Mouse (Mus musculus) embryonic facial prominence, embryonic 10.5 days (tissue): Measurements from ENCODE around the gene Rps6kb2. TPM values are rescaled to one million over a fixed set of nuclear protein-coding genes. Genes with fewer than 3 reads are reported as not detected.

Experiments used
- DNase-seq: peaks from one replicate; pipeline ENCODE4 v3.0.0-alpha.2; 2017; ENCODE audit warnings: low spot score
- H3K27ac ChIP-seq: fragments of 300-500 bp; sonication (generic); replicated peaks from 2 replicates; pipeline ENCODE4 v1.5.1; 2016; ENCODE audit warnings: mild to moderate bottlenecking
- H3K27me3 ChIP-seq: fragments of 300-500 bp; sonication (generic); replicated peaks from 2 replicates; pipeline ENCODE4 v1.6.1; 2016; ENCODE audit warnings: low read depth, mild to moderate bottlenecking; ENCODE audit not compliant: poor library complexity, severe bottlenecking
- H3K36me3 ChIP-seq: fragments of 300-500 bp; sonication (generic); replicated peaks from 2 replicates; pipeline ENCODE4 v1.6.1; 2016; ENCODE audit warnings: mild to moderate bottlenecking, moderate library complexity
- H3K4me1 ChIP-seq: fragments of 300-500 bp; sonication (generic); 2 replicates; pipeline ENCODE4 v1.6.1; 2016
- H3K4me3 ChIP-seq: fragments of 300-500 bp; sonication (generic); 2 replicates; pipeline ENCODE4 v1.5.1; 2016; ENCODE audit warnings: mild to moderate bottlenecking, moderate library complexity
- H3K9me3 ChIP-seq: fragments of 300-500 bp; sonication (generic); 2 replicates; pipeline ENCODE4 v1.6.1; 2016; ENCODE audit warnings: mild to moderate bottlenecking
- WGBS: fragments of 180-500 bp; shearing (Covaris S2); methylation state at CpG from one replicate; pipeline ENCODE4 v1.1.7; 2016; 5-methylcytosine and 5-hydroxymethylcytosine counted together
- polyA plus RNA-seq: library from polyadenylated mRNA; unstranded; fragments of >200 nt; fragmentation: Nextera tagmentation; extraction: Ambion mirVana; gene quantifications from 2 replicates; pipeline ENCODE4 v1.2.1, GENCODE M21; 2016

The Rps6kb2 gene
- polyA plus RNA-seq, 1 experiment from 2014 or later = 66.1 TPM

- H3K27ac ChIP-seq = no peak overlapping the region
- H3K27me3 ChIP-seq = no peaks in the 10 kb centered on the region
- no peak for DNase-seq
- no peak overlapping the region; the same call in 1 of the 2 replicates for H3K4me3 ChIP-seq
- peaks cover 62% of the 10 kb centered on the region for H3K4me1 ChIP-seq
- H3K9me3 ChIP-seq = no peaks in the 10 kb centered on the region
- WGBS = 82% methylated on average over 12 of the region's 12 CpGs
- peaks cover 71% of the 10 kb centered on the region for H3K36me3 ChIP-seq
Observed at GRCm38 (mm10) chr19:4194776-4195650, 31.9 kb upstream of the Rps6kb2 start.

DNA sequence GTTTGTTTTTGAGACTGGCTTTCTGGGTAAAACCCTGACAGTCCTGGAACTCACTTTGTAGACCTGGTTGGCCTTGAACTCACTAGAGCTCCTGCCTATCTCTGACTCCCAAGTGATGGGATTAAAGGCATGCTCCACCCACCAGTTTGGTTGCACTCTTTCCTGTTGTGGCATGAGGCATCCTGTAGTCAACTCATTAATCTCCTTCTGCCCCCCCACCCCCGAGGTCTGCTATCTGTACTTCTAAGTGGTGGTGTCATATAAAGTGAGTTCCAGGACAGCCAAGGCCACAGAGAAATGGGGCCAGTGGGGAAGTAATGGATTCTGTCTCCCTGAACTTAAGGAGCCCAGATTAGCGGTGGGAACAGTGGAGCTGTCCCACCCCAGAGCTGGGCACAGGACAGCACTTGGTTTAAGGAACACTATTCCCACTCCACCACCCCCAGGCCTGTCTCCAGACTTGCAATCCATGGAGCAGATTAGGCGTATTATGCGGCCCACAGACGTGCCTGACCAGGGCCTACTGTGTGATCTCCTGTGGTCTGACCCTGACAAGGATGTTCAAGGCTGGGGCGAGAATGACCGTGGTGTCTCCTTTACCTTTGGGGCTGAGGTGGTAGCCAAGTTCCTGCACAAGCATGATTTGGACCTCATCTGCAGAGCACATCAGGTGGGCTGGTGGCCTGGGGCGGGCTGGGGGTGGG, 31.0 kb upstream of the Rps6kb2 start:
- no peak for DNase-seq
- Histone ChIP-seq H3K4me3 (peak overlapping the region; percentile 97), H3K9me3 (no peaks in the 10 kb centered on the region), H3K27ac (no peak overlapping the region), H3K4me1 (peaks cover 55% of the 10 kb centered on the region), H3K27me3 (no peaks in the 10 kb centered on the region), H3K36me3 (peaks cover 63% of the 10 kb centered on the region)
- 93% methylated on average over 8 of the region's 8 CpGs for WGBS

DNA sequence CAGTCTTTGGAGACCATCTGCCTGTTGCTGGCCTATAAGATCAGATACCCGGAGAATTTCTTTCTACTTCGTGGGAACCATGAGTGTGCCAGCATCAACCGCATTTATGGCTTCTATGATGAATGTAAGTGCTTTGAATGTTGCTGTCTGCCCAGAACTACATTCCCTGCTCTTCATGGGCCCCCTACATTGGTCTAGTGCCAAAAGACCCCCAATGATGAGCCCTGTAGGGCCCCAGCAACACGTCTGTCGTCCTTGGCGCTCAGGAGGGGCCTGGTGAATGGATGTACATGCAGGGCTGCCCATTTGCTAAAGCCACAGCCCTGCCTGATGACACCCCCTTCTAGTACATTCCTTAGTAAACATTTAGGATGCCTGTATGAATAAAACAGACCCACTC, 30.0 kb upstream of the Rps6kb2 start:
- Histone ChIP-seq H3K27me3 (no peaks in the 10 kb centered on the region; the same call in 1 of the 2 replicates), H3K27ac (peak overlapping the region; percentile 97), H3K36me3 (peaks cover 53% of the 10 kb centered on the region), H3K4me1 (peaks cover 53% of the 10 kb centered on the region), H3K4me3 (peak overlapping the region; percentile 97), H3K9me3 (no peaks in the 10 kb centered on the region)
- 74% methylated on average over 6 of the region's 6 CpGs for WGBS
- no peak for DNase-seq

DNA sequence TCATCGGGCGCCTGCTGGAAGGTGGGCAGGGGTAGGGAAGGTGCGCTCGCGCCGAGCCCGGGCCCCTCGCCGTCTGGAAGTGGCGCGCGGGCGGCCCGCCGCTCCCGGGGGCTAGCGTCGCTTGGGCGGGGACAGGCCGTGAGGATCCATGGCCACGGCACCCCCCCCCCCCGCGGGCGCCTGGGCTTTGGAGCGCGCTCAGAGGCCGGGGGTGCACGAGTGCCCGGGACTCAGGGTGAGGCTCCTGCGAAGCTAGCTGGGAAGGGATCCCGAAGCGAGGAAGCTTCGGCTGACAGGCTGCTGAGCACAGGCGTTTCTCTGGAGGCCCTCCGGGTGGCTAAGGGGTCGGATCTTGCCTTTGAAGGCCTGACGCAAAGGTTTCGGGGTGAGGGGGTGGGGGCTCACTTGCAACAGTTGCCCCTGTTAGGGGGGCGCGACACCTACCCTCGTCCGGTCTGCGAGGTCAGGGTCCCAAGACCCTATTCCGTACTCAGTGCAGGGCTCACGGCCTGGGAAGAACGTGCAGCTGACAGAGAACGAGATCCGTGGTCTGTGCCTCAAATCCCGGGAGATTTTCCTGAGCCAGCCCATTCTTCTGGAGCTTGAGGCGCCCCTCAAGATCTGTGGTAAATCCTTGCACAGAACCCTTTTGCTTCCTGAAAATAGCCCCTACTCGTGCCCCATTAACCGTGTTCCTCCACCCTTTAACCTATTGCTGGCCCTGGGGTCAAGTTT, 29.3 kb upstream of the Rps6kb2 start:
- Histone ChIP-seq H3K36me3 (peaks cover 46% of the 10 kb centered on the region), H3K27me3 (no peaks in the 10 kb centered on the region; the same call in 1 of the 2 replicates), H3K4me3 (peak overlapping the region; percentile 97), H3K9me3 (no peaks in the 10 kb centered on the region), H3K4me1 (peaks cover 52% of the 10 kb centered on the region), H3K27ac (peak overlapping the region; percentile 97)
- under 1% methylated on average over 52 of the region's 52 CpGs for WGBS
- DNase-seq = no peak

- Histone ChIP-seq H3K27ac (peak within 1 kb of the TSS; percentile 97), H3K4me1 (peaks cover 45% of the 10 kb centered on the region)
Observed at GRCm38 (mm10) chr19:4191528-4192250, 28.5 kb upstream of the Rps6kb2 start, which contains the start of gene Ppp1ca. Ppp1ca (plus strand) TSS chr19:4192065.

DNA sequence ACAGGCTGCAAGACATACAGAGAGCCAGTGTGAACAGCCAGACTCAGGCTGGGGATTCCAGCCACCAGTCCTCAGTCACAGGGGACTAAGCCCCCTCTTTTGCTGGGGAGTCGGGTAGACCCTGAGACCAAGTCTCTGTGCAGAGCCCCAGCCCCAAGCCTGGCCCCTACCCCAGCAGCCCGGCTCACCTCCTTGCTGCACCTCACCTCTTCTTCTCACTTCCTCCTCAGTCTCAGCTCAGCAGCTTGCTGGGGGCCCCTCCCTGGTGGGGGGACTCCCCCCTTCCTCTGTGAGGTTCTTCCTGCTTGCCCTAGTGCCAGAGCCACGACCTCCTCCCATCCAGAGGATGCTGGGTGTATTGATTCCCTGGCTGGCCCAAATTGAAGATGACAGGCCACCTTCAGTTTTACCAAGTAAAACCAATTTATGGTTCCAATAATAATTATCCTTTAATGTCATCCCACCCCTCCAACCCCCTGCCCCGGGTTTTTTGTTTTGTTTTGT, 27.7 kb upstream of the Rps6kb2 start, which contains the start of gene Tbc1d10c:
Gene Tbc1d10c (minus strand): TSS at position 454 of the 504 bp plus-strand sequence.
- 73% methylated on average over 4 of the region's 4 CpGs for WGBS
- Histone ChIP-seq H3K27ac (peak within 1 kb of the TSS; percentile 97), H3K27me3 (no peaks in the 10 kb centered on the region; the same call in 1 of the 2 replicates), H3K4me3 (peak within 1 kb of the TSS; percentile 97), H3K36me3 (peaks cover 30% of the 10 kb centered on the region), H3K4me1 (peaks cover 37% of the 10 kb centered on the region), H3K9me3 (no peaks in the 10 kb centered on the region)
- DNase-seq = no peak

More at GRCm38 (mm10) chr19:4191528-4192250, 28.5 kb upstream of the Rps6kb2 start, which contains the start of gene Ppp1ca:
- Histone ChIP-seq H3K27me3 (no peaks in the 10 kb centered on the region; the same call in 1 of the 2 replicates), H3K36me3 (peaks cover 38% of the 10 kb centered on the region), H3K9me3 (no peaks in the 10 kb centered on the region), H3K4me3 (peak within 1 kb of the TSS; percentile 97)
- peak; percentile 99 for DNase-seq
- WGBS = 6% methylated on average over 47 of the region's 47 CpGs

DNA sequence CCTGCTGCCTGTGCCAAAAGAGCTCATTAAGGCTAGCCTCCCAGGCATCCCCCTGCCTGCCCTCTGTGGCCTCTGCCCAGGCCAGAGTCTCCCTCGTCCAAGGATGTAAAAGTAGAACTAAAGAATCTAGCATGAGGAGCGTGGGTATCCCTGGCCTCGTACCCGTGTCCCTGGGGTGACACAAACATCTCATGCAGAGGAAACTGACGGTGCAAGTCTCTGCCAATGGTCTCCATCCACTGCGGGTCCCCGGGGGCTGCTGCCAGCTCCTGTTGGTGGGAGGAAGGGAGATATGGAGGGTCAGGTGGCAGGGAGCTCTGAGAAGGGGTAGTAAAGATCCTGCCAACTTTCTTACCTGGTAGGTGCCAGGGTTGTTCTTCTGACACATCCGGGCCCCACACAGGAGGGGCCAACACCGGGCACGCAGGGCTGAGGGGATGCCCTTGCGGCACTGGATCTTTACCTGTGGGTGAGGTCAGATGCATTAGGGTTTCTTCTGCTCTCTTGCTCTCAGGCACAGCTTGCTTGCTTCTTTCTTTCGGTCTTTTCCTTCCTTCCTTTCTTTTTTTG, 26.0 kb upstream of the Rps6kb2 start:
- H3K36me3 ChIP-seq = peaks cover 13% of the 10 kb centered on the region
- no peaks in the 10 kb centered on the region for H3K9me3 ChIP-seq
- peaks cover 43% of the 10 kb centered on the region for H3K4me1 ChIP-seq
- H3K27me3 ChIP-seq = no peaks in the 10 kb centered on the region; the same call in 1 of the 2 replicates
- H3K4me3 ChIP-seq = no peak overlapping the region
- H3K27ac ChIP-seq = no peak overlapping the region
- 88% methylated on average over 12 of the region's 12 CpGs for WGBS
- DNase-seq = no peak

DNA sequence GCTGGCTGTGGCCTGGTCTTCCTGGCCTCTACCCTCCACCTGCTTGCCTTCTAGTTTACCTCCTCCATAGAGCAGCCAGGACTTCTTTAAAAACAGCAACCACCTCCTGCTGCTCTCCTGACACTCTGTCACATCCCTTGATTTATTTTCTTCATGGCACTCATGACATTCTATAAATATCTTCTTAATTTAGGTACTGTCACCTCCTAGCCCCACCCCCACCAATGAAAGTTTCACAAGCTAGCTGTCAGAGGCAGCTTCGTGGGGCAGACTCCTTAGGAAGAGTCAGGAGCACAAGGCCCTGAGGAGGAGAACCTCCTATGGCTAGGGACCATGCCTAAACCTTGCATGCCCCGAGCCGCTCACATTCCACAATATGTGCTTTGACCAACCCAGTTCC, 24.1 kb upstream of the Rps6kb2 start:
- Histone ChIP-seq H3K9me3 (no peaks in the 10 kb centered on the region), H3K27me3 (no peaks in the 10 kb centered on the region; the same call in 1 of the 2 replicates), H3K27ac (no peak overlapping the region), H3K36me3 (no peaks in the 10 kb centered on the region), H3K4me1 (peaks cover 34% of the 10 kb centered on the region), H3K4me3 (no peak overlapping the region)
- no peak for DNase-seq
- 75% methylated on average over 3 of the region's 3 CpGs for WGBS

- DNase-seq = no peak
- Histone ChIP-seq H3K4me3 (peak overlapping the region; percentile 11; the same call in 1 of the 2 replicates), H3K4me1 (peaks cover 27% of the 10 kb centered on the region), H3K27me3 (no peaks in the 10 kb centered on the region; the same call in 1 of the 2 replicates), H3K36me3 (no peaks in the 10 kb centered on the region), H3K9me3 (no peaks in the 10 kb centered on the region), H3K27ac (peak overlapping the region; percentile 65)
- WGBS = 61% methylated on average over 15 of the region's 15 CpGs
Observed at GRCm38 (mm10) chr19:4184976-4185975, 22.1 kb upstream of the Rps6kb2 start.

GRCm38 (mm10) chr19:4183689-4184088, 20.5 kb upstream of the Rps6kb2 start:
- Histone ChIP-seq H3K27me3 (no peaks in the 10 kb centered on the region; the same call in 1 of the 2 replicates), H3K4me1 (peaks cover 27% of the 10 kb centered on the region), H3K9me3 (no peaks in the 10 kb centered on the region), H3K4me3 (no peak overlapping the region), H3K36me3 (no peaks in the 10 kb centered on the region), H3K27ac (0 out of 2 replicates have a peak overlapping the region, but pooled peaks have one; percentile 15)
- WGBS = 75% methylated on average over 2 of the region's 2 CpGs
- no peak for DNase-seq
